Mouse (Mus musculus): Measurements from ENCODE around the gene Ttll5.

The Ttll5 gene

DNA sequence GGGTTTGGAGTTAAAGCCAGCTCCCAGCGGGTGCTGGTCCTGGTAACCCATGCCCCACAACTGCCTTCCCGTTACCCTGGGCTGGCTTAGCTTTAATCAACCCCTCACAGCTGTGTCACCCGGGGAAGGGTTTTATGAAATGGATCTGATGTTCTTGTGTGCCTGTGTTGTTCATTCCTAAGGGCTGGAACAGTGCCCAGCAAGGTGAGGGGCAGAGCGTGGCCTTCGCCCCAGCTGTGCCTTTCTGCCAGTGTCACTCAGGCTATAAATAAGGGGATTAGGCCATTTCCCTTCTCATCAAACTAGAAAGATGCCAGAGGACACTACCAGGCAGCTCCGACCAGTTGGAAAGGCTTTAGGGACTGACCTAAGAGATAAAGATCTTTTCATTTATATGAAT, 225.4 kb downstream of the Ttll5 start:
- DNase-seq (ENCODE audit: low spot score in 2 of 2): no peak

DNA sequence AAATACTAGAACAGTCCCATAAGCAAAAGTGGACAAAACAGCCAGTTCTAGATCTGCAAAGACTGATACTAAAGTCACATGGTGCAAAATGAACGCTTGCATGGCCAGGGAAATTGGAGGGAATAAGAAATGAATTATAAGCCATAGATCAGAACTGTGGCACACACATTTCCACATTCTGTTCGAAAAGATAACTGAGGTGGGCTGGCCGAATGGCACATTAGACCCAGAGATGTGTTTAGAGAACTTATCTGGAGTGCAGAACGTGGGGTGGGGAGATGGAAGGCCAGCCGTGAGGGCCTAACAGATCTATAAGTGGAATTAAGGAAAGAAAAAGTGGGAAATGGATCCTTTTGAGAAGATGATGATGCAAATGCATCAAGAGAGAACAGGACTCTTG, 227.0 kb downstream of the Ttll5 start:
- no peak for DNase-seq (ENCODE audit: low spot score in 2 of 2)

DNA sequence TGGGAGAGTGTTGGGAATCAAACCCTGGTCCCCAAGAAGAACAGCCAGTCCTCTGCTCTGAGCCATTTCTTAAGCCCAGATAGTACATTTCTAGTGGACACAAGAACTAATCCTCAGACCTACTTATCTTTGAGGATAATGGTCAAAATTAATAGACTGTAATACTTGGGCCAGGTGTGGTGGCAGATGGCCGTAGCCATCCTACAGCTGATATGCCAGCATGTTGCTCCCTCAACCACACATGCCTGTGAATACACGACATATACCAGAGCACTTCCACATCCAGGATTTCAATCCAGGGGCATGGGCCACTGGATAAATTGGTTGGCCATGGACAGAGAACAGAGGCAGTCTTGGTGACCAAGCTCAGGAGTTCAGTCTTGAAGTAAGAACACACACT, 230.8 kb downstream of the Ttll5 start:
- DNase-seq (ENCODE audit: low spot score in 2 of 2): no peak

DNA sequence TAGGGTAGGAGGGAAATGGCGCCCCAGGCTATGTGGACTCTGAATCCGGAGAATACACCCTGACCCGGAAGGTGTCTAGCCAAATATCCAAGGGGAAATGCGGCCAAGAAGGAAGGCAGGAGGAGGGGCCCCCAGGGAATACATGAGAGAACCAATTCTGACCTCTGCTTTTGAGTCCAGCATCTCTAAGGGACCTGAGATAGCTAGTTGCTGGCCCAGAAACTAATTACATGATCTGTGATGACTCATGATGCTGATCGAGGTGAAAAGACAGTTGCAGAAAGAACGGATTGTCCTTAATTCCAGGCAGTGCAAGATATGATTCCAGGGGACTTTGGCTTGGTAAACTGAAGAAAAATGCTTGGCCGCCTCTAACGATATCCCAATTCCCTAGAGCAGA, 232.5 kb downstream of the Ttll5 start:
- no peak for DNase-seq (ENCODE audit: low spot score in 2 of 2)

DNA sequence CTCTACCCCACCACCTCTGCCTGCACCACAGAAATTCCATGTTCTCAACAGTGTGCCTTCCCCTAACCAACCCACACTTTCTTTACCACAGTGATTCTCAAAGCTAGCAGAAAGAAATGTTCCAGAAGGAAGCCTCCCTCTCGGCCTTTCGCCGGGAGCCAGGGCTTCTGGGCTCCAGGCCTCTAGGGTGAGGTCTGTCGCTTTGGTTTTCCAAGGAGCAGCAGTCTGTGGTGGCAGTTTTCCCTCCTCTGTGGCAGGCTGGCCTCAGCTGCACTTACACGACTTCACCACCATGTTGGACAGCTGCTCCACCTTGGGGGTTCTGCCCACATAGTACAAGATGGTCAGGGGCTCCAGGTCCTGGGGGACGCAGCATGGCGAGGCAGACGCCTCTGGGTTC, 233.1 kb downstream of the Ttll5 start:
- DNase-seq (ENCODE audit: low spot score in 2 of 2): no peak

DNA sequence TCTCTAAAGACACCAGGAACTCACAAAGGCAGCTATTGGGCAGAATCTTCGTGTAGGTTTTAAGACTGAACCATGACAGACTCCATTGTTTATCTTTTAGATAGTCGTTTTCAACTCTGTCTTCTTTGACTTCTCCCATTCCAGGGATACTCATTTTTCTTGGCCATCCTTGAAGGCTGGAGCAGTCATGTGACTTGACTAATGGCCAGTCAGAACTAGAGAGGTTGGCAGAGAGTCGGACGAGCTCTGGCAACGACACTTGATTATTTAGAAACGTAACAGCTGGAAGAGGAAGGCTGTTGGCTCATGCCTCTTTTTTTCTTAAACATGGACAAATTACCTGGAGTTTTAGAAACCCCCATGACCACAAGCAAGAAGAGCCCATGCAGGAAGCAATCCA, 234.9 kb downstream of the Ttll5 start:
- no peak for DNase-seq (ENCODE audit: low spot score in 2 of 2)

DNA sequence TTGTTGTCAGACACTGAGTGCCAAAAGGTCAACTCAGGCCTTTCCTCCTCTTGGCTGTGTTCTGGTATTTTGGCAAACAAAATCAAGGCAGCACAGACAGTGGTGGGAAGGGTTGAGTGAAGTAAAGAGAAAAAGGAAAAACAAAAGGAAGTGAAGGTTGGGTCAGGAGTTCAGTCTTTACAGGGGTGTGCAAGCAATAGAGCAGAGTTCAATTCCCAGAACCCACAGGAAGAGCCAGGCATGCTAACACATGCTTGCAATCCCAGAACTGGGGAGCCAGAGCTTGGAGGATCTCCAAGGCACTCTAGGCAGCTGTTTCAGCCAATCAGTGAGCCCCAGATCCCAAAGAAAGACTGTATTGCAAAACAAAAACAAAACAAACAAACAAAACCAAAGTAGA, 240.3 kb downstream of the Ttll5 start:
- DNase-seq (ENCODE audit: low spot score in 2 of 2): no peak

DNA sequence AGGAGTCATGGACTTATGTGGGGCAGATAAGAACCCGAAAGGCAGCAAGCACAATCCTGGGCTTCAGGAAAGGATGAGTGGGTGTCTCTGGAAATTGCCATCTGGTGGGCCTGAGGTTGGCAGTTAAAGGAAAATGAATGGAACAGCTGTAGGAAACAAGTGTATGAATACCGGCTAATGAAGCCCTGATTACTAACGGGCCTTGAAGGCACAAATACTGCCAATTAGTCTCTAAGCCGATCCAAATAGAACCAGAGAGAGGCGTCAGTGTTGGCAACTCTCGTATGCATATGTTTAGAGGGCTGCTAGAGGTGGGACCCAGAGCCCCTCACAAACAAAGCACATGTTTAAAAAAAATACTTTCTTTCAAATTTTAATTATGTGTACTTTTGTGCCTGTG, 247.0 kb downstream of the Ttll5 start:
- DNase-seq (ENCODE audit: low spot score in 2 of 2): no peak

DNA sequence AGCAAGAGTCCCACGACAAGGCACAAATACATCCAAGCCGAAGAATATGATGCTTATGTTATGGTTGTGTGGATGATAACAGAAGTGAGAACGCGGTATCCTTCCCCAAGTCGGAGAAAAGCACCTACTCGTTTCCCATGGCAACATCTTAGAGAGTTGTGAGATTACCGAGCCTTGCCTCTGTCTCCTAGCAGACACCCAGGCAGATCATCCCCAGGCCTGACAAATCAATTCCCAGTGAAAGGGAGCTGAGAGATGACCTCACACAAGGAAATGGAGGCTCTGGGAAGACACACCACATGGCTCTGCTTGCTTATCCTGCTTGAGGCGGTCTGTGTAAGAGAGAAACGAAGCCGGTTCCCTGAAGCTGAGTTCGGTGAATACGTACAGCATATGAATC, 250.2 kb downstream of the Ttll5 start:
- no peak for DNase-seq (ENCODE audit: low spot score in 2 of 2)

DNA sequence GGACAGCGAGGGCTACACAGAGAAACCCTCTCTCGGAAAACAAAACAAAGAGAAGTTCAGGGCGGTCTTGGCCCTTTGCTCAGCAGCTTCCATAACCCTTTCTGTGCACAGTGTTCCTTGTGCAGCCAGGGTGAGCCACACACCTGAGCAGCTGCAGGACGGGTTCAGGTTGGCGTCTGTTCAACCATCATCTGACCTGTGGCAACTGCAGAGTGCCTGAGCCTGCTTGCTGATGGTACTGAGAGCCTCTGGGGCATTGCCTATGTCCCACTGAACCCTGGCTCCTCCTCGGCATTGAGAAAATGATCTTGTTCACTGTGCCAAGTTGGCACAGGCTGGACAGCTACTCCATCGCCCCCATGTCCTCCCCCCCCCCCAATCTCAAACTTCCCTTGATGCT, 250.9 kb downstream of the Ttll5 start:
- no peak for DNase-seq (ENCODE audit: low spot score in 2 of 2)

DNA sequence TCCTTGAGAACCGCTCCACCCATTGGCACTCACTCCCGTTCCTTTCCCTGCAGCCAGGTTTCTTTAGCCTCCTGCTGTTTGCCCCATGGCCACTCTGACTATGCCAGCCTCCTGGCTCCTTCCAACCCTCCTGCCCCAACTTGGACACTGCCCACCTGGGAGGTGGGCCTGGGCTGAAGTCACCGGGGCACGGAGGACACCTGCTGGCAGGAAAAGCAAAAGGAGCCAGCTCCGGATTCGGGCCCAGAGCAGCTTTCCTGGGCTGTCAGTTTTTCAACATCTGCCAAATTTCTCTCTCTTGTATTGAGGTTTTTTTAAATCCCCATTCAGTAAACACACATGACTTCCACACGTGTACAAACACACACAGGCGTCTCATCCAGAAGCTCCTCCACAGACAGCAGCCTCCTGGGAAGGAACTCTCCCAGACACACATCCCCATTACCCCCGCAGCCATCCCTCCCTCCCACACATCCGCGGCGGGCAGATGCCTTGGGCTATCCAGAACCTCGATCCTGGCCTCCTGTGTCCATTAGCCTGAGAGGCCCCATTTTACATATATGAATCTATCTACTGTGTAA, 252.0 kb downstream of the Ttll5 start:
- DNase-seq (ENCODE audit: low spot score in 2 of 2): peak in 1 of 2 experiments; percentile 36

DNA sequence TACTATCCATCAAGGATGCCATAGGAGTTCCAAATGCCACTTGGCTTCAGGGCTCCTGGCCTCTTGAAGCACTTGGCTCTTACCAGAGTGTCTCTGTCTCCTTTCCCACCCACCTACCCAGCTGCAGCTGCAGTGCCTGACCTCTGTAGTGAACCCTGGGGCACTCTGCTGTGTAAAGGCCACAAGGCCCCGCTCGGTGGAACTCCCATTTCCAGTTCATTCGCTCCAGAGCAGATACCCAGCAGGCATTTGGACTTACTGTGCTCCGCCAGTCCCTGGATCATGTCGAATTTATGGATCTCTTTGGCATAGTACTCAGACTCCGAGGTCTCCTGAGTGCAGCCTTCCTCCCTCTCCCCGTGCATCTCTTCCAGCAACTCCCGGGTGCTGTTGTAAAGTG, 252.9 kb downstream of the Ttll5 start:
- no peak for DNase-seq (ENCODE audit: low spot score in 2 of 2)

DNA sequence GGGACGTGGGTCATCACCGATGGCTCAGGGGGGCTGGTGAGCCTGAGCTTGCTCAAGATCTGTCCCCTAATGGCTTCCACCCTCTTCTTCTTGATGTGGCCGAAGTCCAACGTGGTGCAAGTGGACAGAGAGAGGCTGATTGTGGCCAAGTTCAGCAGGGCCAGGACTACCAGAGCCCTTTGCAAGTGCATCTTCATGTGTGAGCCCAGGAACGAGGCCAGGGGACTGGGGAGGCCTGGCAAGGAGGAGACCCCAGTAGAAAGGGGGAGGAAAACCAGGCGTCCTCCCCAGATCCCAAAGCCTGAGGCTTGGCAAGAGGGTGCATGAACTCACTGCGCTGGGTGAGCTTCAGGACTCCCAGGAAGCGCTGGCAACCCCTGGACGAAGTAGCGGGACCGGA, 253.3 kb downstream of the Ttll5 start:
- DNase-seq (ENCODE audit: low spot score in 2 of 2): no peak

DNA sequence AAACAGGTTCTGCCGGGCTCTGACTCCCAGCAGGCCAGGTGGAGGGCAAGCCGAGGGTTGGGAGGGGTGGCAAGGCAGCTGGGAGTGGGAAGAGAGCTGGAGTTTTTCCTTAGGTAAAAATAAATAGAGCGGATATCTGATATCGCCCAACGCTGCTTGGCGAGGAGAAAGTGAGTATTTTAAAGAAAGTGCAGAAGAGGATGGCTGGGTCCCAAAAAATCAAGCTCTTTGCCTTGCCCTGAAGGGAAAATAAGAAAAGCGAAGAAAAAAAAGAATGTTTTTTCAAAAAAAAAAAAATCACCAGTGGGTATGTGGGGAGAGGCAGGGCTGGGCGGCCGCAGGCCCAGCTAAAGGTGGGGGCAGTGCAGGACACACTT, 253.7 kb downstream of the Ttll5 start:
- DNase-seq (ENCODE audit: low spot score in 2 of 2): no peak

DNA sequence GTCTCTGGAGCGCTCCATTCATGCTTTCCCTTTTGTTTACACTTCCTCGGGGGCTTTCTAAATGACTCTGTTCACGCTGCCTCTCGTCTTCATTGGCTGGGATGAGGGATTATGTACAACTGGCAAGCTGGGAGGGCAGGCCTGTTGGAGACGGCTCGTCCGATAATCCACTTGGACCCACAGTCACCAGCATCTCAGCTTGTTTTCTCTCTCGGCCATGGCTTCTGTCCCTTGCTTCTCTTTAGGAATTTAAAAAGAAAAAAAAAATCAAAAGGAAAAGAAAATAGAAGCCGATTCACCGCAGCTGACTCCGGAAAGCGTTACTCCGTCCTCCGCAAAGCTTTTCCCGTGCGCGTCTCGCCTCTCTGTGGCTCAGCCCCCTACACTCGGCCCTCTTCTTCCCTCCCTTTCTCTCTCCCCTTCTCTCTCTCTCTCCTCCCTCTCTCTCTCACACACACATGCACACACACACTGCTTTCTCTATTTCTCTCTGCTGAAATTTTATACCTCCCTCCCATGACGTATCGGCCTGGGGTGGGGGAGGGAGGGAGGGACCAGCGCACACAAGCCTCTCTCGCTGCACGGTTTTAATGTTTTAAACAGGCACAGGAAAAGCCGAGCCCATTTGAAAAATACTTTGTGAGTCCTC, 254.2 kb downstream of the Ttll5 start, which contains the start of gene Tgfb3:
Gene Tgfb3, minus strand, starts transcription at position 489 of the 649 bp plus-strand sequence.
- DNase-seq (ENCODE audit: low spot score in 2 of 2): no peak

DNA sequence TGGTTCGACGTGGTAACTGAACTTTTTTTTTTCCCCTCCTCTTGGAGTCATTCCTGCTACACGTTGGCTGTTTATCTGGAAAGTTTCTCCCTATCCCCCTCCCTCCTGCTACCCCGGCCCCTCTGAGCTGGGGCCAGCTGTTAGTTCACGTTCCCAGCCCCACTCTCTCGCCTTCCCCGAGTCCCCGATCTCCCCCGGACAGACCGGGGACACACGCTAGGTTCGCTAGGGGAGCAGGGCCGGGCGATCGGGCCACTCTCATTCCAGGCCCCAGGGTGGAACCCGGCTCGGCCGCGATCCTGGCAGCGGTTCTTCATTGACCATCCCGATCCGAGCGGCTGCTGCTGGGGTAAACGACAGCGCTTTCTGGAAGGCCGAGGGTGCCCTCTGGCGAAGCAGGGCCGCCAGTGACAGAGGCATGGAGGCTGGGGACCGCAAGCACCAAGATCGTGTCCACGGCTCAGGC, 254.8 kb downstream of the Ttll5 start:
- DNase-seq (ENCODE audit: low spot score in 2 of 2): peak; percentile 84

DNA sequence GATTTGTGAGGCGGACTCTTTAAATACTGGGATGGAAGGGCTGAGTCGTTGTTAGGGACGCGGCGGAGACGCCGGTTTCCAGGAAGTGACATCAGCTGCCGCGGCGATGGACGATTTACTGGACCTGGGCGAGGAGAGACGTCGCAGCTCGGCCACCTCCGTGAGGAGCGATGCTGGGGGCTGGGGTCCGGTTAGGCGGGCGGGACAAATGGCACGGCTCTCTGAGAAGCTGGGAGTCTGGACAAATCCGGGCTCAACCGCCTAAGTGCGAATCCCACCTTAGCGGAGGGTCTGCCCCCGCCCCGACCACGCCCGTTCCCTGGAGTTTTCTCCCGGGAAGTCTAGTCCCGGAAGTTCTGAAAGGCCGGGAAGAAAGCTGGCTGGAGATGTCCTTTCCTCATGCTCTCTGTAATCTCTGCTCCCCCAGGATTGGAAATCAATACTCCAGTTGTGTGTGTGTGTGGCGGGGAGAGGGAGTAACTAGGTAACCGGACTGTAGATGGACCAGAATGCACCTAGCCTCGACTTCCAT, 258.1 kb downstream of the Ttll5 start, which contains the start of gene Ift43:
Gene Ift43, plus strand, starts transcription at position 61 of the 532 bp plus-strand sequence.
- DNase-seq (ENCODE audit: low spot score in 2 of 2): peak; percentile 78 to 81

DNA sequence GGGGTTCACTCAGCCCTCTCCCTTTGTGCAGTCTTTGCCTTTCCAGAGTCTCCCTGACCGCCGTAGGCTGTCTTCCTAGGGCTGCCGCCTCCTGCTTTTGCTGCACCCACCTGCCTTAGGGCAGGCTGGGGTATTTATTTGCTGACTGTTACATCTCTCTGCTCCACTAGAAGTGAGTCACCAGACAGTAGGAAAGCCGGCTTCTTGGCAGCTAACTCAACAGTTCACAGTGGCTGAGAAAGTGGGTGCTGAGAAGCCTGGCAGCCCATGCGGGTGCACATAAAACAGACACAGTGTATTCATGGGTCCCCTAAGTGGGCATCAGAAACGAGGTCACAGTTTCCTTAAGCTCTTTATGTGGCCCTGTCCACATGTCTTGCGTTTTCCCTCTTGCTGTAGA, 261.4 kb downstream of the Ttll5 start:
- DNase-seq (ENCODE audit: low spot score in 2 of 2): peak; percentile 56 to 73

DNA sequence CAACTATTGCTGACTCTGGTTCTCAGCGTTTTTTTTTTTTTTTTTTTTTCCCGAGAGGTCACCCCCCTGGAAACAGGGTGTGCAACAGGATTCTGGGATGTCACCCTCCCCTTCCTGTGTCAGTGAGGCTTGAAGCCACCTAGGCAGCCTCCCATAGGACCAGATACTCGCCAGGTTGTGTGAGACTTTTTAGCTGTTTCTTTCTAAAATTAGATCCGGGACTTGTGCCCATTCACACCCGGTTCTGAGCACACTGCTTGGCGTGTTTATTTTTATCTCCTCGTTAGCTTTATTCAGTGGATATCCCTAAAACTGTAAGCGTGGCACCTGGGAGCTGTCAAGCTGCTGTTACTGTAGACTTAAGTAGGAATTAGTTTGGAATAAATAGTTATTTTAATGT, 262.1 kb downstream of the Ttll5 start:
- no peak for DNase-seq (ENCODE audit: low spot score in 2 of 2)

DNA sequence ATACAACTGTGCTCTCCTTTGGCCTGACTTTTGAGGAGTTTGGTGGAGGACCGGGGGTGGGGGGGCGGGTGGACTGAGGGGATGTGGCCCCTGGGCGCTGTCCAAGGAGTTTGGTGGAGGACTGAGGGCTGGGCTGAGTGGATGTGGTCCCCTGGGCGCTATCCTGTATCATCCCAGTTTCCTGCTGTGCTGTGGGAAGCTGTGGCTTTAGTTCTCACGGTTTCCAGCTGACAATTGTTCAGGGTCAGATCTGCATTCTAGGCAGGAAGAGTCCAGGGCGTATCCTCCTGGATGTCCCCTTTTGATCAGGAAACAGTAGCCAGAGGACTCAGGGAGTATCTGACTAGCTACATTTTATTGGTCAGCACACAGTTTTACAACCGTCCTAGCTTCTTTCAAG, 263.6 kb downstream of the Ttll5 start:
- no peak for DNase-seq (ENCODE audit: low spot score in 2 of 2)

DNA sequence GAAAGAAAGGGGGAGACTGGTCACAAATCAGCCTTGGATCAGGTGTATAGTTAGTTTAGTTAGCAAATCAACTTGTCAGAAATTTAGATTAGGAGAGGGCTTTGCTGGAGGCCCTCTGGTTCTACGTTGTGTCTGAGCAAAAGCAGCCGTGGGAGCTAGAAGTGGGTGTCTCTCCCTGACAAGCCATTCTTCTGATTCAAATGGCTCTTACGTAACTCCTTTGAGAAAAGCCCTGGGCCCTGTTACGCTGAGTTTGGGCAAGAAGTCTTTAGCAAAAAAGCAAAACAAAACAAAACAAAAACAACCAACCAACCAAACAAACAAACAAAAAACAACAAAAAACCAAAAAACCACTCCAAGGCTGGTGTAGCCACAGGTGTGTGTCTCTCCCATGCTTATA, 266.3 kb downstream of the Ttll5 start:
- DNase-seq (ENCODE audit: low spot score in 2 of 2): no peak

DNA sequence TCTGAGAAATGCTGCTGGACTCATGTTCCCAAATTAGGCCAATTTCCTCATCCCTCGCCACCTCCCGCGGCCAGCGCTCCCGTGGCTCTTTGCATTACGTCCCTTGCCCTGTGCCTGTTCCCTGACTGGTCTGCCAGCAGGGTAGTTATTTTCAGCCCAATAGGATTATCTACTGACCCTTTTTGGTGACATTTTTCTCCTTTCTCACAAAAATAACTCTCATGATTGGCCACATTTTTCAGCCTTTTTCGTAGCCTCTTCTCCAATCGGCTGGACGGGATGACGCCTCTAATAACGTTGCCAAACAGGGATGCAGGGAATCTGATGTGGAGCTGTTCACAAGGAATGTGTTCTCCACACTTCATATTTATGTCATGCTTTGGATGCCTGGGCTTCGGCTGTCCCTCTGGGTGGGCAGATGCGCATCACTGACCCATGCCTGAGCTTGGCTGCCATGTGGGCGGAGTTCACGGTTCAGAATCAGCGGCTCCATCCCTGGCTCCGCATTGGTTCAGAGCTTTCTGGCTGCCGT, 267.2 kb downstream of the Ttll5 start:
- DNase-seq (ENCODE audit: low spot score in 2 of 2): no peak

DNA sequence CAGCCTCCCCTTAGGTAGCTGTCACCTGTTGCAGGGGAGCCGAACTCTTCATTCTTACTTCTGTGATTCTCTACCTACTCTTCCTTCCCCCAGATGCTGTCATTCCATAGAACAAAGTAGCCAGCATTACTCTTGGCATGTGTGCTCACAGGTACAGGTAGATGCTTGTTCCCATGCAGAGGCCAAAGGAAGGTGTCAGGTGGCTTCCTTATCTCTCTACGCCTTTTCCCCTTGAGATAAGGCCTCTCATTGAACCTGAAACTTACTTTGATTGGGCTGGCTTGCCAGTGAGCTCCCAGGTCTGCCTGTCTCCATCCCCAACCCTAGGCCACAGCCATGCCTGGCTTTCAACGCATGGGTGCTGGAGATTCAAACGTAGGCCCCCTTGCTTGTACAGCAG, 269.6 kb downstream of the Ttll5 start:
- no peak for DNase-seq (ENCODE audit: low spot score in 2 of 2)

Measured in right cerebral cortex, postnatal 36 days (tissue).